Mouse (Mus musculus) spleen, postnatal 4 days (tissue): Measurements from ENCODE around the gene Ern1.

Experiments used
- DNase-seq, 2 experiments: peaks; one replicate each; pipeline ENCODE4 v3.0.0; 2022; ENCODE audit warnings: low spot score in 2 of 2

Ern1 gene

DNA sequence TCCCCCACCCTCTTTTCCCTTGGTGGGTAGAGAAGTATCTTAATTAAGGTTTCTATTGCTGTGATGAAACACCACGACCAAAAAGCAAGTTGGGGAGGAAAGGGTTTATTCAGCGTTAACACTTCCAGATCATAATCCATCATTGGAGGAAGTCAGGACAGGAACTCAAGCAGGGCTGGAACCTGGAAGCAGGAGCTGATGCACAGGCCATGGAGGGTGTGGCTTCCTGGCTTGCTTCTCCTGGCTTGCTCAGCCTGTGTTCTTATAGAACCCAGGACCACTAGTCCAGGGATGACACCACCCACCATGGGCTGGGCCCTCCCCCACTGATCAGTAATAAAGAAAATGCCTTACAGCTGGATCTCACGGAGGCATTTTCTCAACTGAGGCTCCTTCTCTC is 96.9 kb downstream of the Ern1 start:
- DNase-seq, result no peak

DNA sequence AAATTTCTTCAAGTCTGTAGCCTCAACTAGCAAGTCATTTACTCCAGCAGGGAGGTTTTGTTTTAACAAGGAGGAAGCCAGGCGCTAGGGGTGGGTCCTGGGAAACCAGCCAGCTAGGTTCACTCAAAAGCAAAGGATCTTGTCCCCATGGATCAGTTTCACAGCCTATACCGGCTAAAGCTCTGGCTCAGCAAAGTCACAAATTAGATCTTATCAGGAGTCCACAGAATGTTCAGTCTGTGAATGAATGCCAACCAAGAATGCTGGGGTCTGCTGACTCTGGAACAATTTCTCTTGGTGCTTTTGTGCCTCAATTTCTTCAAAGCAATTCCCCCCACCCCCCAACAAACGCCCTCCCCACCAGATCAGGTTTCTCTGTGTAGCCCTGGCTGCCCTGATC is 98.0 kb downstream of the Ern1 start:
- DNase-seq, result no peak

DNA sequence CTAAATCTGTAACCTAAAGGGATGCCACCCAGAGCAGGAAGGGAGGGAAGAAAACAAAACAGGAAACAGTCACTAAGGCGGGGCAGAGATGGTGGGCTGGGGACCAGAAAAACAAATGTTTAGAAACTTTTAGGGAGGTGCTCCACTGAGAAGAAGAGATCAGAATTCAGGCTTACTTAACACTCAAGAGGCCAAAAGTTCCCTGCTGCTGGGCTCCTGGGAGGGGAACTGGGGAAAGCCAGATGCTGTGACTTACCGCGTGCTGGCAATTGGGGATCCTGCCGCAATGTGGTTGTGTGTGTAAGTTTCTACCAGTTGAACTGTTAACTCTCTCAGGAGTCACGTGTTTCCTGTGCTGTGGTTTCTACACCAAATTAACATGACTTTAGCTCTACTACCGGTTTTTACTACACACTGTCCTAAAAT is 99.8 kb downstream of the Ern1 start, which contains the start of gene Icam2:
Gene Icam2 (minus strand): TSS at position 285 of the 426 bp plus-strand sequence.
- DNase-seq, result peak; percentile 43 to 76

DNA sequence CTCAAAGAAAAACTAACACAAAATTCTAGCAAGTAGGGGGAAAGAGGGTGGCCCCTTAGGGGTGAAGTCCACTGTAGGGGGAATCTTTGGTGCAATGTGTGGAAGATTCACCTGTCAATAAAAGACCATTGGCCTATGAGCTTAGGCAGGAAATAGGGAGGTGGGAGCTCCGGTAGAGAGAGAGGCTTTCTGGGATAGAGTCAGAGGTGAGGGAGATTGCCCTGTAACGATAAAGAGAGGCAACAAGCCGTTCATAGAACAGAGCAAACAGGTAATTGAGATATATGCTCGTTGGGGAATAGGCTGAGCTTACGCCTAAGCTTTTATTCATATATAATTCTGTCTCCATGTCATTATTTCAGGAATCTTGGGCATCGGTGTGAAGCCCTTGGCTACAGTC is 100.6 kb downstream of the Ern1 start:
- DNase-seq, result no peak

DNA sequence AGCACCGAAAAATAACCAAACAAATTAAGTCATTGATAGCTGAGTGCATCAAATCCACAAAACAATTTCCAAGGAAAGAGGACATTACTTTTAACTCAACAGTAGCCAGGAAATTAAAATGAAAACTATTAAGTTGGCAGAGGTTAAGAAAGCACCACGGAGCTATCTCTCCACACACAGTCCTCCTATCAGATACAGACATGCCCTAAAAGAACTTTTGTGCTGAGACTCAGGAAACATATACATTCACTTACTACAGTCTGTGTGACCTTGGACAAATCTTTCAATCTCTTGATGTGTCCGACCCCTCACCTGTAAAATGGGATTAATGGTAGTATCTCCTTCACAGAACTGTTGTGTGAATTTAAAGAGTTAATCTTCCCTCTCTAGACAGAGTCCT is 101.2 kb downstream of the Ern1 start:
- no peak for DNase-seq

DNA sequence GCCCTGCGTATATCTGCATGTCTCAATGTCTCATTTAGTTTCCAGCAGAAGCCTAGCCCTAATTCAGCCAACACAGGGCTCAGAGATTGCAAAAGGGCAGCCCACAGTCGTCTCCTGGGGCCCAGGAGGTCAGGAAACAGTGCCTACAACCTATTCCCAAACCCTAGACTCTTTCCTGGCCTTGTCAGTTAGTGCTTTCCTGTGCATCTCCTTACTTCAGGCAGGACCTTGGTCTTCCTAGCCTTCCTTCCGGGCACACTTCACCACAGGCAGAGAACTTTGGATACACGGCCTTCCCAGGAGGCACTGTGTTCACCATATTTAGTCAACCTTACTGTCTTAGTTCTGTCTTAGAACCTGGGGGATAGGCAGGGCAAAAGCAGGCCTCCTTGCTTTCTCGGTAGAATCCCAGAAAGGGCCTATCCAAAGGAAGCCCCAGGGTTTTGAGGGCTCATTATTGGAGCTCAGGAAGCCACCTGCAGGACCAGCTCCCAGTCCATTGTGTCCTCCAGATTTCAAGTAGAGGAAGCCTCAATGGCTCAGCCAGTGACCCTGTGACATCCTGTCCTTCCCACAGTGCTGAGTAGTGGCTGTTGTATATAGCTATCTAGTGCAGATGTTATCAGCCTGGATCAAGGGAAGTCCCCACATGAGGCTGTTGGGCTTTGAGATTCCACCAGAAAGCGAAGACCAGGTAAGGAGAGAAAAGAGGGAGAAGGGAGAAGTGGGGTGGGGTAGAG is 104.4 kb downstream of the Ern1 start:
- no peak for DNase-seq

DNA sequence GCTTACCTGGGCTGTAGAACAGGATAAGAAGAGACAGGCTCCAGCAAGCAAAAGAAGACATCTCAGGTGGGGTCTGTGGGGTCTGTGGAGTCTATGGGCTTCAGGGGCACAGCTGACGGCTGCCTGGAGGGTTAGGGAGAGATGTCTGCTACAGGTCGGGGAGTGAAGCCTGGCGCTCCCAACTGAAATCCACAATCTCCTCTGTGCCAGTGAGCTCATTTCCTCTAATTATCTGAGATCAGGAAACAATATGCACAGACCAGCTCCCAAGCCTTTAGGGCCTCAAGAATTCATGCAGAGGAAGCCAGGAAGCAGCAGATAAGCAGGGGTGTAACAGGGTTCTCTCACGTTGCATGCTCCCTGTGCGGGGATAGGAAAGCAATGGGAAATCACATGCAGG is 105.2 kb downstream of the Ern1 start:
- no peak for DNase-seq

DNA sequence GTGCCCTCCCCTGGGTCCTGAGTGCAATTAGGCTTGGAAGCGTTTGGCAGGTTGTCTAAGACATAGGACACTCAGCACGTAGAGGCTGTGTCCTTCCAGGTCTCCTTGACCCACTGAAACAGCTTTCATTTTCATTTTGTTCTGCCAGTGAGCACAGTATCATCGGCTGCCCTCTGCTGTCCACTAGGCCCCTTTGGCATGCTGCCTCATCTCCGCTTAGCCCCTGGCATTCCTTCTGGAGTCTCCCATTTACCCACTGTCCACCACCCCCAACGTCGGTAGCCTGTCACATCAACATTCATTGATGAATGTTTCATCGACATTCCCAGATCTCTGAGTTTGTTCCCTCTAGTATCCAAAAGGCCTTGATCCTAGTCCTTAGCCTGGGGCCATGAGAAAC is 105.8 kb downstream of the Ern1 start:
- DNase-seq, result no peak

DNA sequence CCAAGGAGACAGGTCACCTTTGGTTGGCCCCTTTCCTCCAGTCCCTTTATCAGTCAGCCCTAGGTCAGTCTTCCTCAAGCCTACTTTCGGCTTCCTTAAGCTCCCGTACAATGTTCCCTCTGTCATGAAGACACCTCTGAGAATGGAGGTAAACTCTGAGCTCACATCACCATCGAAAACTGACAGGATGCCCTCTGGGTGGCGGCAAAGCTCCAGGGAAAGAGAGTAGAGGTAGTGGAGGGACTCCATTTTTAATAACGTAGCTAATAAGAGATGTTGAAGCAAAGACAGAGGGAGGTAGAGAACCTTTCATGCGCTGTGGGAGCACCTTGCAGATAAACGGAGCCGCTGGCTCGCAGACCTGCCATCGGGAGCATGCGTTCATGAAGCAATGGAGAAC is 106.6 kb downstream of the Ern1 start:
- no peak for DNase-seq

DNA sequence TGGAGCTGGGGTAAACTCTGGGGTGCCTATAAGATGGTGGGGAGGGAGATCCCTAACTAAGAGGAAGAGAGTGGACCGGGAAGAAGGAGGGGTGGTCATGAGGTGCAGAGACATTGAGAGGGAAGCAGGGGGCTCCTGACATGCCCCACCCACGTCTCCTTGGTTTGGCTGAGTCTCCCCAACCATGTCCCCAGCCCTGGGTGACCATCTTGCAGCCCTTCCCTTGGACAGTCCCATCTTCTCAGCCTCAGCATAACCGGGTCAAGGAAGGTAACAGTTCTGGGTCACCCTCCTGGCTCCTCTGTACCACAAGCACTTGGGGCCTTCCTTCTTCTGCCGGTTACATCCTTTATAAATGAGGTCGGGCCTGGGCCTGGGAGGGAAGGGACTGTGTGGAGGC is 112.7 kb downstream of the Ern1 start:
- DNase-seq, result no peak

DNA sequence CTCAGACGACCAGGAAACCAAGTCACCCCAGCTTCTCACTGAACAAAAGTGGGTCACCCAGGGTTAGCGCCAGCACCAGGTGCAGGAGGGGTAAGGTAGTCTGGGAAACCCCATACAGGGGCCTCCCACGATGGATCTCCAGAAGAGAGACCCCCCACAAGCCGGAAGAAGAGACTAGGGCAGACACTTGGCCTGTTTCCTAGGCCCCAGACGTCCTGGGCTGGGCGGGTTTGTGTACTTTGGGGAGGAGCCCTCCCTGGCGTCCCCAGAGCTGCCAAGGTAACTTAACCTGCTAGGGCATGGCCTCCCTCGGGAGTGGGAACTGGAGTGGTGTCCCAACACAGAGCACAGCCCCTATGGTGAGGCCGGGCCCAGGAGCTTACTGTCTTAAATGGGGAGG is 113.1 kb downstream of the Ern1 start:
- no peak for DNase-seq

DNA sequence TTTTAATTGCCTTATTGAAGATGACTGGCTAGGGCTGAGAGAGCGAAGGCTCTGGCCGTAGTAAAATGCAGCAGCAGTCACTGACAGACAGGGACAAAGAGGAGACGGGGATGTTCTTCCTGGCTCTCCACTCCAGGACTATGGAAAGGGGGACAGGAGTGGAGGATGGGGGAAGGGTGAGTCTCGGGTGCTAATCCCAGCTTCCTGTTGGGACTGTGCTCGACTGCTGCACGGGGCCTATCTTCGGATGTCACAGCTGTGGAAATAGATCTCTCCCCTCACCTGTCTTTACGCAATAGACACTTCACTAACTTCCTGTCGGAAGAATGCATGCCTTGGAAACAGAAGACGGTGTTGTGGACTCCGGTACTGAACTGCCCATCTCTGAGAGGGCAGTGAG is 113.7 kb downstream of the Ern1 start:
- DNase-seq, result no peak

DNA sequence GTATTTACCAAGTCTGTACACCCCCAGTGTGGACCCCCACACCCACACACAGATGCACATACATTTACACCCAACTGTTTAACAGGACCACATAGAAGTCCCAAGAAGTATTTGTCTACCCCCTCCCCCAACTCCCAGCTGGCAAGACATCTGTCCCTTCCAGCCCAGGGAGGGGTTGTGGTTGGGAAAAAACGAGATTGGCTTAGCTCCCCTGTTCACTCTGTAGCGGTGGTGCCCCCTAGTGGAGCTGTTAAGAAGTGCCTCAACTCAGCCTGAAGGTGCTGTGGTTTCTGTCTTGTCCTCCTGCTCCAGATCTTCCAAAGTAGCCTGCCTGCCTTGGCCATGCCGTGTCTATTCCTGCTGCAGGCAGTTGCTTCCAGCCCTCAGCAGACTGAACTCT is 121.3 kb downstream of the Ern1 start:
- DNase-seq, result peak; percentile 76 to 91

DNA sequence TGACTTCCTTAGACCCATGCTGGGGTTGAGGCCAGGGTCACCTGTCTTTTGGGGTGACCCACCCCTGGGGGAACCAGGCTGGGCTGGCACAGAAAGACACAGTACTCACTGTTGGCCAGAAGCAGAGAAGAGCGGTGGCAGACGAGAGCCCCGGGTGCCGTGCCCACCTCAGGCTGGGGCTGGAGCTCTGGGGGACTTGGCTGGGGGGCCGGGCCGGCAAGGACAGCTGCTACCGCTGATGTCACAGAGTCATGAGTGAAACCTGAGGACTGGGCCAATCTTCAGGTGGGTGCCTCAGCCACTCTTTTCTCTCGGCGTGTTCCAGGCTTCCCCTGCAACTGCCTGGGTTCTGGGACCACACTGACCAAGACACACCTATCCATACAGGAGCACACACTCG is 122.3 kb downstream of the Ern1 start, which contains the start of gene Prr29:
Gene Prr29 (plus strand): TSS at position 107 of the 400 bp plus-strand sequence.
- DNase-seq, result no peak

DNA sequence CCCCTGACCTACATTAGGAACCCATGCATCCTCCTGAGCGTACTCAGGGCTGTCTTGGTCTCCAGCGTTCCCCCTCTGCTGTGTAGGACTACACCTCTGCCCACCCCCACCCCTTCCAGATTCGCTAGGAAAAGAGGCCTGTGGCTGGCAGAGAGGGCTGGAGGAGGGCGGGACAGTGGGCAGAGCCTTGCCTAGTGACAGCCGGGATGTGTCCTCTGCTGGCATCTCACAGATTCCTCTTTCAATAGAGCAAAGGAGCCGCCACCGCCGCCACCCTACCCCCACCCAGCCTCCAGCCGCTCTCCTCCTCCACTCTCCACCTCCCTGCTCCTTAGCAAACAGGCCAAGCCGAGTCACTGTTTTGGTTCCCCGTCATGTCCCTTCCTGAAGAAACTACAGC is 122.9 kb downstream of the Ern1 start:
- no peak for DNase-seq

DNA sequence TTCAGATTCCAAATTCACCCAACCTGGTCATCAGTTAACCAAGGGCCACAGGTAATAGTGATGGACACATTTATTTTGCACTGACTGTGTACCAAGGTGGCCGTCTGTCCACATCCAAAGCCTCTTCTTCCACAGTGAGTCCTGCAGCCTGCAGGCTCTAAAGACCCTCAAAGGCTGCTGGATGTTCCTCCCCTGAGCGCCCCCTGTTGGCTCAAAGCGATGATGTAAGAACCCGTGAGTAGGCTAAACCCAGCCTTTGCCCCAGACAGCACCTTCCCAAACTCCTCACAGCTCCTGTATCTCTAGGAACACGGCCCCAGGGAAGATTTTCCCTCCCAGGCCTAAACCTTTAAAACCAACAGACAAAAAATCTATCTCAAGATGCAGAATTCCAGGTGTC is 128.3 kb downstream of the Ern1 start:
- DNase-seq, result no peak

DNA sequence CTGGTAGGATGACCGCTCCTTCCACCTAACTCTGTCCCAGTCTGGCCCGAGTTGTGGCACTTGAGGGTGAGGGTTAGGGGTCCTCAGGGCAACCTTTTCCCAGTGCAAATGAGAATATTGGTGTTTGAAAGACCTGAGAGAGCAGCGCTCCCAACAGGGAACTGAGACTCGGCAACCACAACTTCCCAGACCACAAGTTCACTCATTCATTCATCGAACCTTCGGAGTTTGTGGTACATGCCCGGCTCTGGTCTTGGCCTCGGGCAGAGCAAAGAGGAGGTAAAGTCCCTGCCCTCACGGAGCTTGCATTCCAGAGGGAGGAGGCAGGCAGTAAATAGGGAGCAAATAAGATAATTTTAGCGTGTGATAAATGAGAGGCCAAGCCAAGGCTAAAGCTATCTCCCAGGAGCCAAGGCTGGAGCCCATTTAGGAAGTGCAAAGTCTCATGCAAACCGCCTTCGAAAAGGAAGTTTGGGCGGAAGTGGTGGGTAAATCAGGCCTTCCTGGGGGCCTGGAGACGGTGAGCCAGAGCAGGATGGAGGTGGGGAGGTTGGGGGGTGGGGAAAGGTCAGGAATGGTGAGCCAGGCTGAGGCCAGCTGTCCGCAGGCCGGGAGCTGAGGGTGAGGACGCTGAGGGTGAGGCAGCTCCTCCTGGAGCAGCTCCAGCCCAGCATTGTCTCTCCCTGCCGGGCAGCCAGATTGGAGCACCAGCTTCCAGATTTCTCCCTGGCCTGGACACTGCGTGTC is 132.1 kb downstream of the Ern1 start:
- DNase-seq, result no peak

DNA sequence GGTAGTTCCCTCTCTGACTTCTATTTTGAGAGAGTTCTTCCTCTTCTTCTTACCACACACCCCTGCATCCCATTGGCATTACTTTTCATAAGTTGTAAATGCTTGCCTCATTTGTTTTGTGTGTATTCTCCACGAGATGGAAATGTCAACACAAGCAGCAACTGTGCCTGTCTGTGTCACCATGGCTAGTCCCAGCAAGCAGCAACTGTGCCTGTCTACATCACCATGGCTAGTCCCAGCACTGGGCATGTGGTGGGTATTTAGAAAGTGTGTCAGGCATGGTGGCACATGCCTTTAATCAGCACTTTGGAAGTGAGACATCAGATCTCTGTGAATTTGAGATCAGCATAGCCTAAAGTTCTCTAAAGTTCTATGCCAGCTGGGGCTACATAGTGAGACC is 133.5 kb downstream of the Ern1 start:
- no peak for DNase-seq

DNA sequence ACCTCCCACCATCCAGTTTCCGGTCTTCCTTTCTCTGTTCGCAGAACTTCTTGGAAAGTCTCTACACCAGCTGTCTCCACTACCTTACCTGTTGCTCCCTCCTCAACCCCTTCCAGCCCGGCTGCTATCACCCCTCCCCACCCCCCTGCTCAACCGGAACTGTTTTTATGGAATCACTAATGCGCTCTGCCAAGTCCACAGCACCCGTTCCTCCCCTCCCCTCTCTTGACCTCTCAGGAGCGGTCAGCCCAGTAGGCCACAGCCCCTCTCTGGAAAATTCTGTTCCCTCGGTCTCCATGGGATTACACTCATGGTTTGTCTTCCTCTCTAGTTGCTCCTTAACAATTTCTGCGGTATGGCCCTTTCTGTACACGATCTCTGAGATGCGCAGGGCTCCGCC is 134.5 kb downstream of the Ern1 start, which contains the start of gene Scn4a:
Gene Scn4a (minus strand): TSS at position 101 of the 400 bp plus-strand sequence.
- no peak for DNase-seq

DNA sequence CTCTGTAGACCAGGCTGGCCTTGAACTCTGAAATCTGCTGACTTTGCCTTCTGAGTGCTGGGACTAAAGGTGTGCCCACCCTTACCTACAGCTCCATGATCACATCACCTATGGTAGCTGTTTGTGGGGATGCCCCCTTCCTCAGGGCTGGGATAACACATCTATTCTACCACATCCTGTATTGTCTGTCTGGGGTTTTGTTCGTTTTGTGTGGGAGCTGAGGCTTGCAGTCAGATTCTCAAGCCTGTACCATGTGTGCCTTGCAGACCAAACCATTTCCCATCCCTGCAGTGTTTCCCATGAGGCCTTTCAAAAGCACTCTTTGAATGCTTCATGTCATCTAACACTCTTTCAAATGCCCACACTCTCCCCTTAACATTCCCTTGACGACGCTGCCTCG is 135.7 kb downstream of the Ern1 start:
- DNase-seq, result no peak

DNA sequence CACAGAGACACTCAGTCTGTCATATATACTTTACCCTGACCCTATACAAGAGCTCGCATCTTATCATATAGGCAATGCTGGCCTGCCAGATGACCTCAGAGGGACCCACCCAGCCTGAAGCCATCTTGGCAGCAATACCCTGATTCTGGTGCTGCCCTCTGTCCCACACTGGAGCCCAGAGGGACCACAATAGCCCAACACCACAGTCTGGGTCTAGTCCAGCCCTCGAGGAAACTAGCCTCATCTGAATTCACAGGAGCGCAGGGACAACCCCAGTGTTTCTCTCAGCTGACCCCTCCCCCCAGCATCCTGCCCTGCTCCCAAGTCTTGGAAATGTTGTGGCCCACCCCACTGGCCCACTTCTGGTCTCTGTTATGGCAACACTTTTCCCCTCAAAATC is 136.4 kb downstream of the Ern1 start:
- DNase-seq, result no peak

DNA sequence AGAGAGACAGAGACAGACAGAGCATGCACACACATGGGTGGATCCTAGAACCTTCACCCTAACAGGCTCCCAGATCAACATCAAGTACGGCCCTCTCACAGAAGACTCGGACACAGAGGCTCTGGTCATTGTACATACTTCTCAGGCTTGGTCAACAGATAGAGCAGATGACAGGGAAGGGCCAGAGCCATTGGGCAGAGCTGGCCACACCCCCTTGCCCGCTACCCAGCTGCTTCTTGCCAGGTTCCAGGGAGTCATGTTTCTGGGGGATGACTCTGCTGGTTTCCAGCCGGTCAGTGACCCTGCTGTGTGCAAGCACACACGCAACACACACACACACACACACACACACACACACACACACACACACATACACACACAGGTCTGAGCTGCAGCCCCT is 136.8 kb downstream of the Ern1 start:
- DNase-seq, result no peak

DNA sequence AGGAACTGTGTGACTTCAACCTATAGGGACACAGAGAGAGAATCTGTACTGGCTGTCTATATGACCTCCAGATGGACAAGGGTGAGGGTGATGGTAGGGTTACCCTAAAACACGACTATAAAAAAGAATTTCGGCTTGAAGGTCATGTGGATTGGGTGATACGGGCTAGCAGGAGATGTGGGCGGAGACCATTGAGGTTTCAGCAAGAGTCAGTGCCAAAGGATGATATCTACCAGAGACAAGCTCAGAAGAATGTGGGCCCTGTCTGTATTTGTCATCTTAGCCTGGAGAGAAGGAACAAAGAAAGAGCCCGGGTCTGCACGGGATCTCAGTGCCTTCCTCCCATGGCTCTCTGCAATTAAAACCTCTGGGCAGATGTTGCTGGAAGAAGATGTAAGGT is 137.9 kb downstream of the Ern1 start:
- DNase-seq, result no peak
